Mouse (Mus musculus): ENCODE data around the gene Pax7. TPM values are rescaled to one million over a fixed set of nuclear protein-coding genes. Genes with fewer than 3 reads are reported as not detected.

The Pax7 gene
- polyA plus RNA-seq, 1 experiment from 2014 or later, result 0.04 TPM

DNA sequence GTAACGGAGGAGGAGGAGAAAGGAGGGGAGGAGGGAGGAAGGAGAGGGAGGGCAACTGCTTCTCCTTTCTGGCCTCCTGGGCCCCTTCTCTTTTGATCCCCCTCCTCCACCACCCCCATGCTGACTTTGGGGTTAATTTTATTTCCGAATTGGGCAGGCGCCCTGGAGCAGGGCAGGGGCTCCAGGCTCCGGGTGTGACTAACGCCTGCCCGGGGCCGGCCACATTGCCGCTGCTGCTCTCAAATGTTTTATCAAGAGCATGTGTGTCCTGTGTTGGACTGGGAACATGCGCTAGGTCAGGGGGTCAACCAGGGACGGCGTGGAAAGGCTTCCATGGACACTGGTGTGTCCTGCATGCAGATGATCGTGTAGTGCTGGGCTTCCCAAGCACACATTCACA, 87.2 kb downstream of the Pax7 start:
- Histone ChIP-seq H3K4me1 (replicated peaks; ENCODE audit: control insufficient read depth, insufficient read depth, low read length) (no peaks in the 10 kb centered on the region), H3K9me3 (ENCODE audit: control insufficient read depth, low read length) (no peaks in the 10 kb centered on the region), H3K4me3 (ENCODE audit: low read length) (no peak overlapping the region), H3K4me2 (ENCODE audit: low read depth, low read length) (no peak overlapping the region), H3K36me3 (ENCODE audit: control insufficient read depth, insufficient read depth, low read length) (no peaks in the 10 kb centered on the region), H3K27me3 (ENCODE audit: control insufficient read depth, insufficient read depth, low read depth, low read length) (no peaks in the 10 kb centered on the region), H3K9ac (ENCODE audit: low read length) (no peak overlapping the region), H3K27ac (ENCODE audit: low read length) (no peak overlapping the region)
- WGBS, result 38% methylated on average over 11 of the region's 12 CpGs
- no peak for ATAC-seq (ENCODE audit: low read depth)

DNA sequence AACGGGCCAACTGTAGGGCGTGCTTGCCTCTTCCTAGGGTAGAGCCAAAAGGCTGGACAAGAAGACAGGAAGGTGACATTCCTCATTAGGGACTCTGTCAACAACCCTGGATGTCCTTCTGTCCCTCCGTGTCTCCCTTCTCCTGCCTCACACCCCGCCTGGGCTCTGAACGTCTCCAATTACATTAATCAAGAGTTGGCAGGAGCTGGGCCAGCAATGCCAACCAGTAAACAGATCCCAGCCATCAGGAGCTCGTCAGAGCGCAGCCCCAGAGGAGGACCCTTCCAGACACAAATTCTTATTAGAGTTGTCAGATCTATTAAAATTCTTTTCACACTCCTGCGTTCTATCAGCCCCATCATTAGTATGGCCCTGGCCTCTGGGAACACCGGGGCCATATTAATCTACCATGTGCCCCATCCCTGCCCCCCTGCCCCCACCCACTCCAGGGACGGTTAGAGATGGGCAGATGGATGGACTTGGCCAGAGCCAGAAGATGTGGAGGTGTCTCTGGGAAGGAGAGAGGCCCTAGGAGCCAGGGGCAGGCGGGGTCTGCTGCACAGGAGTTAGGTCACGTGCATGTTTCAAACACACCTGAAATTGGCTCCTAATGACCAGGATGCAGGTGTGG, 88.4 kb downstream of the Pax7 start:
- Histone ChIP-seq H3K36me3 (ENCODE audit: control insufficient read depth, insufficient read depth, low read length) (no peaks in the 10 kb centered on the region), H3K27ac (ENCODE audit: low read length) (no peak overlapping the region), H3K27me3 (ENCODE audit: control insufficient read depth, insufficient read depth, low read depth, low read length) (no peaks in the 10 kb centered on the region), H3K9me3 (ENCODE audit: control insufficient read depth, low read length) (no peaks in the 10 kb centered on the region), H3K4me1 (replicated peaks; ENCODE audit: control insufficient read depth, insufficient read depth, low read length) (no peaks in the 10 kb centered on the region), H3K9ac (ENCODE audit: low read length) (no peak overlapping the region), H3K4me3 (ENCODE audit: low read length) (no peak overlapping the region), H3K4me2 (ENCODE audit: low read depth, low read length) (no peak overlapping the region)
- ATAC-seq (ENCODE audit: low read depth), result no peak
- 53% methylated on average over 12 of the region's 12 CpGs for WGBS

DNA sequence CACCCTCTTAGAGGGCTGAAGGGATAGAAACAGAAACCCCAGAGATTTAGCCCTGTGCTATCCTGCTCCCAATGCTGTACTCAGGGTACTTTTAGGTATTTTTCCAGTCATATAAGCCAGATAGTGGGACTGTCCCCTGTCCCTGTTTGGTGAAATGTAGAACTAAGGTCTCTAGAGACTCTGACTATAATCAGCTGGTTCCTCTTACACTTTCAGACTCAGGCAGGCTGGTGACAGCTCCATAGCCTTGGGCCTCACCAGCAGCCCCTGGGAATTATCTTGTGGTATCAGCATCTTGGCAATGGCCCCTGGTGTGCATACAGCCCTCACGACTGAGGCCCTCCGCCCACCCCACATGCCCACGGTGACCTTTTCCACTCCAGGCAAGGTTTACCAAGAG, 89.7 kb downstream of the Pax7 start:
- Histone ChIP-seq H3K9ac (ENCODE audit: low read length) (no peak overlapping the region), H3K4me3 (ENCODE audit: low read length) (no peak overlapping the region), H3K4me2 (ENCODE audit: low read depth, low read length) (no peak overlapping the region), H3K36me3 (ENCODE audit: control insufficient read depth, insufficient read depth, low read length) (no peaks in the 10 kb centered on the region), H3K27me3 (ENCODE audit: control insufficient read depth, insufficient read depth, low read depth, low read length) (no peaks in the 10 kb centered on the region), H3K4me1 (replicated peaks; ENCODE audit: control insufficient read depth, insufficient read depth, low read length) (no peaks in the 10 kb centered on the region), H3K9me3 (ENCODE audit: control insufficient read depth, low read length) (no peaks in the 10 kb centered on the region), H3K27ac (ENCODE audit: low read length) (no peak overlapping the region)
- no peak for ATAC-seq (ENCODE audit: low read depth)
- 47% methylated on average over 3 of the region's 3 CpGs for WGBS

DNA sequence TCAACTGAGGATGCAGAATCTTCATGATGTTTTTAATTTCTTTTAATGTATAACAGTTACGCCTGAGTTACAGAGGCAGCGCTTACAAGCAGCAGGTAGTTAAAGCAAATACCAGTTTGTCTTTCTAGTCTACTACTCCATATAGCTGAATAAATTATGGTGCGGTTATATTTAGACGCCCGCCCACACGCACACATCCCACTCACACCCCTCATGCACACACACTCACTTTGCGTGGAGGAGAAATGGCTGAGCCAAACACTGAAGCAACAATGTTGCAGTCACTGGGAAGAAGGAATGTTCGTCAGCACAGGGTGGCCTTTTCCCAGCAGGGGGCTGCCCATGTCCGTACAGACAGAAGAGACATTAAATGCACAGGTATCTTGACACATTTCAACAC, 96.3 kb downstream of the Pax7 start:
- Histone ChIP-seq H3K27me3 (ENCODE audit: control insufficient read depth, insufficient read depth, low read depth, low read length) (no peaks in the 10 kb centered on the region), H3K9ac (ENCODE audit: low read length) (no peak overlapping the region), H3K36me3 (ENCODE audit: control insufficient read depth, insufficient read depth, low read length) (no peaks in the 10 kb centered on the region), H3K4me2 (ENCODE audit: low read depth, low read length) (no peak overlapping the region), H3K27ac (ENCODE audit: low read length) (no peak overlapping the region), H3K9me3 (ENCODE audit: control insufficient read depth, low read length) (no peaks in the 10 kb centered on the region), H3K4me1 (replicated peaks; ENCODE audit: control insufficient read depth, insufficient read depth, low read length) (no peaks in the 10 kb centered on the region), H3K4me3 (ENCODE audit: low read length) (no peak overlapping the region)
- ATAC-seq (ENCODE audit: low read depth), result no peak
- 78% methylated on average over 9 of the region's 9 CpGs for WGBS

DNA sequence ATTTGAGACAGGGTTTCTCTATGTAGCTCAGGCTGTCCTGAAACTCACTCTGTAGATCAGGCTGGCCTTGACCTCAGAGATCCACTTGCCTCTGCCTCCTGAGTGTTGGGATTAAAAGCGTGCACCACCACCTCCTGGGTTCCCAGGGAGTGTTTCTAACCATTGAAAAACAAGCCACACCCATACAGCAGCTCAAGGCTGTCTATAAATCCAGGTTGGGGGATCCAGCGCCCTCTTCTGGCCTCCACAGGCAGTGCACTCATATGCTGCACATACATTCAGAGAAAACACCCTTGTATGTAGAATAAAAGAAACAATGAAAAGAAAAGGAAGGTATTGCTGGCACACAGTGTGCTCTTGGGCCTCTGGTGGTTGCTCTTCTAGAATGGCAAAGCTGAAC, 106.2 kb downstream of the Pax7 start:
- no peak overlapping the region for H3K9ac ChIP-seq (ENCODE audit: low read length)
- peaks cover 6% of the 10 kb centered on the region; the same call in 1 of the 2 replicates for H3K27me3 ChIP-seq (ENCODE audit: control insufficient read depth, insufficient read depth, low read depth, low read length)
- H3K9me3 ChIP-seq (ENCODE audit: control insufficient read depth, low read length), result 0 out of 2 replicates have a peak, but pooled peaks cover 3% of the 10 kb centered on the region
- 54% methylated on average over 2 of the region's 2 CpGs for WGBS
- ATAC-seq (ENCODE audit: low read depth), result no peak
- no peaks in the 10 kb centered on the region for H3K4me1 ChIP-seq (replicated peaks; ENCODE audit: control insufficient read depth, insufficient read depth, low read length)
- H3K4me3 ChIP-seq (ENCODE audit: low read length), result no peak overlapping the region
- no peak overlapping the region for H3K27ac ChIP-seq (ENCODE audit: low read length)
- H3K4me2 ChIP-seq (ENCODE audit: low read depth, low read length), result no peak overlapping the region
- H3K36me3 ChIP-seq (ENCODE audit: control insufficient read depth, insufficient read depth, low read length), result no peaks in the 10 kb centered on the region

DNA sequence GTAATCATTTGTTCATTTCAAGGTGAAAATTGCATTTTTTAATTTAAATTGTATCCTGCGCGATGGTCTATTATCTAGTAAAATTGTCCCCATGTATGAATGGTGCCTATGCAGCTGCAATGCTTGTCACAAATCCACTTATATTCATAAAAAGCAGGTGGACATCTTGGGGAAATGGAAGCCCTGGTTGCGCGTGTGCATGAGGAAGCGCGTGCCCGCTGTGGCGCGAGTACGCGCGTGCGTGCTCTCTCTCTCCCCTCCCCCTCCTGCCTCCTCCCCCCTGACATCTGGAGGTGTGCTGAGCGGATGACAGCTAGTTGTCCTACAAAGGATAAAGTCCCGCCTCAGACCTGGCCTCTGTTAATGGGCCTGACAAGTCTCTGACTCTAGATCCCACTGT, 107.9 kb downstream of the Pax7 start:
- Histone ChIP-seq H3K9me3 (ENCODE audit: control insufficient read depth, low read length) (0 out of 2 replicates have a peak, but pooled peaks cover 3% of the 10 kb centered on the region), H3K4me1 (replicated peaks; ENCODE audit: control insufficient read depth, insufficient read depth, low read length) (no peaks in the 10 kb centered on the region), H3K4me2 (ENCODE audit: low read depth, low read length) (no peak overlapping the region), H3K36me3 (ENCODE audit: control insufficient read depth, insufficient read depth, low read length) (no peaks in the 10 kb centered on the region), H3K4me3 (ENCODE audit: low read length) (no peak overlapping the region), H3K27me3 (ENCODE audit: control insufficient read depth, insufficient read depth, low read depth, low read length) (peaks cover 6% of the 10 kb centered on the region; the same call in 1 of the 2 replicates), H3K9ac (ENCODE audit: low read length) (no peak overlapping the region), H3K27ac (ENCODE audit: low read length) (no peak overlapping the region)
- 46% methylated on average over 15 of the region's 15 CpGs for WGBS
- no peak for ATAC-seq (ENCODE audit: low read depth)

DNA sequence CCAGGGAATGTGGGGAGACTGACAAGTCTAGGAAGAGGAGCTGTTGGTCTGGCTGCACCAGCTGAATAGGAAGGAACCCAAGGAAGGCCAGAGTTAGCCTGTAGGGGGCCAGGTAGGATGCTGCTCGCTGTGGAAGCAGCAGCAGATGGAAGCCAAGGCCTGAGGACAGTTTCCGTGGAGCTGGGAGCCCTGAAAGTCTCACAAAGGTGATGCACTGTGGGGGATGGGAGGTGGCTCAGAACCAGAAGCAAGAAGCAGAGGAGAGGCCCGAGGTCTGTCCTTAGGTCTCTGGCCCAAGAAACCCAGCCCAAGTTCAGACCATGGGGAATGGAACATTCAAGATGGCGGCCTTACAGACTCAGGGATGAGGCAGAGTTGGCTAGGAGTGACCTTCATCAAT, 109.0 kb downstream of the Pax7 start:
- Histone ChIP-seq H3K9me3 (ENCODE audit: control insufficient read depth, low read length) (0 out of 2 replicates have a peak, but pooled peaks cover 3% of the 10 kb centered on the region), H3K4me1 (replicated peaks; ENCODE audit: control insufficient read depth, insufficient read depth, low read length) (no peaks in the 10 kb centered on the region), H3K9ac (ENCODE audit: low read length) (no peak overlapping the region), H3K4me2 (ENCODE audit: low read depth, low read length) (no peak overlapping the region), H3K36me3 (ENCODE audit: control insufficient read depth, insufficient read depth, low read length) (no peaks in the 10 kb centered on the region), H3K4me3 (ENCODE audit: low read length) (no peak overlapping the region), H3K27me3 (ENCODE audit: control insufficient read depth, insufficient read depth, low read depth, low read length) (peaks cover 6% of the 10 kb centered on the region; the same call in 1 of the 2 replicates), H3K27ac (ENCODE audit: low read length) (no peak overlapping the region)
- WGBS, result 56% methylated on average over 4 of the region's 4 CpGs
- no peak for ATAC-seq (ENCODE audit: low read depth)

DNA sequence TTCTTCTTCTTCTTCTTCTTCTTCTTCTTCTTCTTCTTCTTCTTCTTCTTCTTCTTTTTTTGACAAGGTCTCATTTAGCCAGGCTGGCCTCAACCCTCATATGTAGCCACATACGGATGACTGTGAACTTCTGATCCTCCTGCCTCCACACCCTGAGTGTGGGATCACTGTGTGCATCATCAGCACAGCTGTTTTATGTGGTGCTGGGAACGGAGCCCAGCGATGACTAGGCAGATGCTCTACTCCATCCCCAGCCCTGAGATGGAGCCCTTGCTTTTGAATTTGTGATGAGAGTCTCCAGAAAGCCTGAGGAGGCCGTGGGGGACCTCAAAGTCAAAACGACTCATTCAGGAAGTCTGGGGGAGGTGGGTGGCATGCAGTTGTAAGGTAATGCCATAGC, 114.3 kb downstream of the Pax7 start:
- WGBS, result 70% methylated on average over 5 of the region's 5 CpGs
- no peak overlapping the region for H3K4me3 ChIP-seq (ENCODE audit: low read length)
- no peaks in the 10 kb centered on the region for H3K9me3 ChIP-seq (ENCODE audit: control insufficient read depth, low read length)
- no peak overlapping the region for H3K4me2 ChIP-seq (ENCODE audit: low read depth, low read length)
- H3K9ac ChIP-seq (ENCODE audit: low read length), result no peak overlapping the region
- H3K4me1 ChIP-seq (replicated peaks; ENCODE audit: control insufficient read depth, insufficient read depth, low read length), result no peaks in the 10 kb centered on the region
- no peaks in the 10 kb centered on the region for H3K36me3 ChIP-seq (ENCODE audit: control insufficient read depth, insufficient read depth, low read length)
- H3K27ac ChIP-seq (ENCODE audit: low read length), result no peak overlapping the region
- no peak for ATAC-seq (ENCODE audit: low read depth)
- H3K27me3 ChIP-seq (ENCODE audit: control insufficient read depth, insufficient read depth, low read depth, low read length), result no peaks in the 10 kb centered on the region

DNA sequence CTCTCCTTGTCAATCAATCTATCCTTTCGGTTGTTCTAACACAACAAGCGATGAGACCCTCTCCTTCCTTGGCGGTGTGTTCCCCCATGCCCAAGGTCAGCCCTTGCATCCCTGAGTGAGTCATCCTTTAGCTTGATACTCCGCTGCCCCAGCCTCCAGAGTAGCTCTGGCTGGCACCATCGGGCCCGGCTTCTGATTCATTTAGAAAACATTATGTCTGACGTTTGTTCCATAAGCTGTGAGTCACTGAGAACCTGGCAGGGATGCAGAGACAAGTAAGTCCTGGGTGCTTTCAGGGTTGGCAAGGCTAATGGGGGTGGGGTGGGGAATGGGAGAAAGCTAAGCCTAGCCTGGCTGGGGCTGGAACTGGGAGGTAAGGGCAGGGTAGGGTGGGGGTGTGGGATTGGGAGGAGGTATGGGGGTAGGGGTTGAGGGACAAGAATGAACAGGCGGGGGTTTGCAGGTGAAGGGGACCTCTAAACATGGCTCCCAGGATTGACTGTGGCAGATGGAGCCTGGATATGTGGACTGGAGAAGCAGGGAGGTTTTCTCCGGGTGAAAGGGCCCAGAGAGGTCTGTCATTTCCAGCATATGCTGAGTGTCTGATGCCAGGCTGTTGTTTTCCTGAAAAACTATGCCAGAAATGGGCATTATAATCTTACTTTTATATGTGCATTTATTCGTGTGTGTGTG, 116.7 kb downstream of the Pax7 start:
- Histone ChIP-seq H3K36me3 (ENCODE audit: control insufficient read depth, insufficient read depth, low read length) (no peaks in the 10 kb centered on the region), H3K4me2 (ENCODE audit: low read depth, low read length) (no peak overlapping the region), H3K4me1 (replicated peaks; ENCODE audit: control insufficient read depth, insufficient read depth, low read length) (no peaks in the 10 kb centered on the region), H3K9ac (ENCODE audit: low read length) (no peak overlapping the region), H3K27ac (ENCODE audit: low read length) (no peak overlapping the region), H3K4me3 (ENCODE audit: low read length) (no peak overlapping the region), H3K27me3 (ENCODE audit: control insufficient read depth, insufficient read depth, low read depth, low read length) (no peaks in the 10 kb centered on the region), H3K9me3 (ENCODE audit: control insufficient read depth, low read length) (no peaks in the 10 kb centered on the region)
- WGBS, result 76% methylated on average over 10 of the region's 10 CpGs
- ATAC-seq (ENCODE audit: low read depth), result no peak

Data from lung, embryonic 16.5 days (tissue).